Mouse (Mus musculus) neural tube, embryonic 14.5 days (tissue): Measurements from ENCODE around the gene Hdac9. TPM values are rescaled to one million over a fixed set of nuclear protein-coding genes. Genes with fewer than 3 reads are reported as not detected.

Source experiments
- ATAC-seq: fragments of 200-750 bp; cut with Nextera tagmentation; 2 replicates; pipeline ENCODE4 v1.8.0; 2017; ENCODE audit warnings: low read depth, mild to moderate bottlenecking, moderate TSS enrichment, moderate library complexity
- H3K27ac ChIP-seq: fragments of 300-500 bp; sonication (generic); 2 replicates; pipeline ENCODE4 v1.5.1; 2014; ENCODE audit warnings: low read depth, mild to moderate bottlenecking, control low read depth, low read length, moderate library complexity, mixed read lengths
- H3K27me3 ChIP-seq: fragments of 300-500 bp; sonication (generic); 2 replicates; pipeline ENCODE4 v1.6.1; 2014; ENCODE audit warnings: low read length; ENCODE audit not compliant: control insufficient read depth, insufficient read depth
- H3K36me3 ChIP-seq: fragments of 300-500 bp; sonication (generic); 2 replicates; pipeline ENCODE4 v1.6.1; 2014; ENCODE audit warnings: low read length, mixed read lengths; ENCODE audit not compliant: control insufficient read depth, insufficient read depth
- H3K4me1 ChIP-seq: fragments of 300-500 bp; sonication (generic); 2 replicates; pipeline ENCODE4 v1.6.1; 2014; ENCODE audit warnings: low read length; ENCODE audit not compliant: control insufficient read depth, insufficient read depth
- H3K4me2 ChIP-seq: fragments of 300-500 bp; sonication (generic); 2 replicates; pipeline ENCODE4 v1.6.1; 2014; ENCODE audit warnings: mild to moderate bottlenecking, low read depth, low read length, control low read depth
- H3K4me3 ChIP-seq: fragments of 300-500 bp; sonication (generic); 2 replicates; pipeline ENCODE4 v1.5.1; 2014; ENCODE audit warnings: low read depth, low read length, control low read depth, mixed read lengths
- H3K9ac ChIP-seq: fragments of 300-500 bp; sonication (generic); replicated peaks from 2 replicates; pipeline ENCODE4 v1.6.1; 2014; ENCODE audit warnings: low read depth, mild to moderate bottlenecking, control low read depth, low read length, mixed read lengths
- H3K9me3 ChIP-seq: fragments of 300-500 bp; sonication (generic); 2 replicates; pipeline ENCODE4 v1.6.1; 2016; ENCODE audit warnings: low read length; ENCODE audit not compliant: control insufficient read depth
- WGBS: fragments of 180-500 bp; shearing (Covaris S2); extraction: QIAGEN DNeasy Blood & Tissue Kit; methylation state at CpG from one replicate; pipeline ENCODE4 v1.1.7; 2014; 5-methylcytosine and 5-hydroxymethylcytosine counted together
- polyA plus RNA-seq: library from polyadenylated mRNA; unstranded; fragments of >200 nt; fragmentation: Nextera tagmentation; extraction: Ambion mirVana; gene quantifications from 2 replicates; pipeline ENCODE4 v1.2.1, GENCODE M21; 2014

Gene Hdac9
- polyA plus RNA-seq, 1 experiment from 2014 or later: 14.1 TPM

GRCm38 (mm10) chr12:34269472-34270040 lies 647.3 kb downstream of the Hdac9 start:
- no peaks in the 10 kb centered on the region for H3K27me3 ChIP-seq
- no peak for ATAC-seq
- H3K36me3 ChIP-seq: no peaks in the 10 kb centered on the region
- no peak overlapping the region for H3K9ac ChIP-seq
- H3K9me3 ChIP-seq: no peaks in the 10 kb centered on the region
- H3K4me1 ChIP-seq: no peaks in the 10 kb centered on the region
- no peak overlapping the region for H3K4me2 ChIP-seq
- WGBS: 76% methylated on average over 13 of the region's 13 CpGs
- H3K4me3 ChIP-seq: no peak overlapping the region
- no peak overlapping the region for H3K27ac ChIP-seq

GRCm38 (mm10) chr12:34259651-34260050 lies 657.2 kb downstream of the Hdac9 start:
- no peaks in the 10 kb centered on the region for H3K36me3 ChIP-seq
- no peak overlapping the region for H3K4me2 ChIP-seq
- H3K4me1 ChIP-seq: no peaks in the 10 kb centered on the region
- no peaks in the 10 kb centered on the region for H3K27me3 ChIP-seq
- H3K9me3 ChIP-seq: no peaks in the 10 kb centered on the region
- ATAC-seq: no peak
- H3K27ac ChIP-seq: no peak overlapping the region
- no peak overlapping the region for H3K9ac ChIP-seq
- WGBS: 89% methylated on average over 4 of the region's 4 CpGs
- no peak overlapping the region for H3K4me3 ChIP-seq

- H3K4me1 ChIP-seq: no peaks in the 10 kb centered on the region
- no peak for ATAC-seq
- no peak overlapping the region for H3K4me2 ChIP-seq
- no peaks in the 10 kb centered on the region for H3K9me3 ChIP-seq
- 89% methylated on average over 1 of the region's 1 CpGs for WGBS
- H3K27ac ChIP-seq: no peak overlapping the region
- H3K27me3 ChIP-seq: no peaks in the 10 kb centered on the region
- H3K4me3 ChIP-seq: no peak overlapping the region
- no peaks in the 10 kb centered on the region for H3K36me3 ChIP-seq
- no peak overlapping the region for H3K9ac ChIP-seq
Measured at GRCm38 (mm10) chr12:34249160-34249559, 667.7 kb downstream of the Hdac9 start.

GRCm38 (mm10) chr12:34248193-34249121 lies 668.4 kb downstream of the Hdac9 start:
- no peaks in the 10 kb centered on the region for H3K4me1 ChIP-seq
- no peak for ATAC-seq
- H3K36me3 ChIP-seq: no peaks in the 10 kb centered on the region
- H3K9me3 ChIP-seq: no peaks in the 10 kb centered on the region
- H3K27me3 ChIP-seq: no peaks in the 10 kb centered on the region
- no peak overlapping the region for H3K9ac ChIP-seq
- H3K4me3 ChIP-seq: no peak overlapping the region
- H3K4me2 ChIP-seq: no peak overlapping the region
- H3K27ac ChIP-seq: no peak overlapping the region
- 91% methylated on average over 18 of the region's 18 CpGs for WGBS

- Histone ChIP-seq H3K4me1 (no peaks in the 10 kb centered on the region), H3K4me2 (no peak overlapping the region), H3K27ac (no peak overlapping the region), H3K27me3 (no peaks in the 10 kb centered on the region), H3K4me3 (no peak overlapping the region), H3K36me3 (no peaks in the 10 kb centered on the region), H3K9me3 (no peaks in the 10 kb centered on the region), H3K9ac (no peak overlapping the region)
- ATAC-seq: no peak
- WGBS: 90% methylated on average over 3 of the region's 3 CpGs
Measured at GRCm38 (mm10) chr12:34238796-34239195, 678.1 kb downstream of the Hdac9 start.

- H3K36me3 ChIP-seq: no peaks in the 10 kb centered on the region
- no peak overlapping the region for H3K4me2 ChIP-seq
- H3K27ac ChIP-seq: no peak overlapping the region
- peak; percentile 56; the same call in 1 of the 2 replicates for ATAC-seq
- WGBS: 76% methylated on average over 4 of the region's 4 CpGs
- no peaks in the 10 kb centered on the region for H3K9me3 ChIP-seq
- H3K4me1 ChIP-seq: no peaks in the 10 kb centered on the region
- H3K4me3 ChIP-seq: no peak overlapping the region
- no peaks in the 10 kb centered on the region for H3K27me3 ChIP-seq
- no peak overlapping the region for H3K9ac ChIP-seq
Measured at GRCm38 (mm10) chr12:34231621-34232150, 685.2 kb downstream of the Hdac9 start.

GRCm38 (mm10) chr12:34224505-34224904 lies 692.4 kb downstream of the Hdac9 start:
- Histone ChIP-seq H3K4me3 (no peak overlapping the region), H3K9ac (no peak overlapping the region), H3K27ac (no peak overlapping the region), H3K27me3 (no peaks in the 10 kb centered on the region), H3K9me3 (no peaks in the 10 kb centered on the region), H3K4me2 (no peak overlapping the region), H3K4me1 (peaks cover 7% of the 10 kb centered on the region; the same call in 1 of the 2 replicates), H3K36me3 (no peaks in the 10 kb centered on the region)
- WGBS: 59% methylated on average over 2 of the region's 2 CpGs
- no peak for ATAC-seq

- H3K4me1 ChIP-seq: peaks cover 7% of the 10 kb centered on the region; the same call in 1 of the 2 replicates
- no peak overlapping the region for H3K4me3 ChIP-seq
- WGBS: 39% methylated on average over 9 of the region's 9 CpGs
- no peaks in the 10 kb centered on the region for H3K9me3 ChIP-seq
- no peak overlapping the region for H3K27ac ChIP-seq
- H3K27me3 ChIP-seq: no peaks in the 10 kb centered on the region
- no peak for ATAC-seq
- H3K36me3 ChIP-seq: no peaks in the 10 kb centered on the region
- H3K9ac ChIP-seq: no peak overlapping the region
- H3K4me2 ChIP-seq: no peak overlapping the region
Measured at GRCm38 (mm10) chr12:34221014-34221413, 695.9 kb downstream of the Hdac9 start.
